Mouse (Mus musculus): ENCODE measurements at regions not wholly inside any gene's neighbourhood (a gene's known extent, or its start where the extent isn't known, plus 50 kb on each side); places are given as distances from the start of the nearest gene placed in this dataset.

- Histone ChIP-seq H3K27ac (ENCODE audit: insufficient read depth, low read depth, low read length) (no peak overlapping the region), H3K4me3 (ENCODE audit: insufficient read depth, low read length) (no peak overlapping the region), H3K4me1 (ENCODE audit: control insufficient read depth, insufficient read depth, low read length) (peaks cover 30% of the 10 kb centered on the region)
- TF ChIP-seq CTCF (IDR thresholded peaks at IDR 0.05; ENCODE audit: low read depth, low read length) (no peak), POLR2A (IDR thresholded peaks at IDR 0.05; ENCODE audit: borderline replicate concordance, low read depth, low read length) (no peak)
Measured at GRCm38 (mm10) chr12:25155396-25155795, 58.5 kb upstream of the Id2 start.

GRCm38 (mm10) chr12:25148099-25148498 lies 51.2 kb upstream of the Id2 start:
- Histone ChIP-seq H3K4me1 (ENCODE audit: control insufficient read depth, insufficient read depth, low read length) (peaks cover 32% of the 10 kb centered on the region), H3K27ac (ENCODE audit: insufficient read depth, low read depth, low read length) (no peak overlapping the region), H3K4me3 (ENCODE audit: insufficient read depth, low read length) (no peak overlapping the region)
- TF ChIP-seq POLR2A (IDR thresholded peaks at IDR 0.05; ENCODE audit: borderline replicate concordance, low read depth, low read length) (no peak), CTCF (IDR thresholded peaks at IDR 0.05; ENCODE audit: low read depth, low read length) (no peak)

All from bone marrow macrophage, adult 2 months (primary cell).